Mouse (Mus musculus) left cerebral cortex, adult 18-20 months (tissue): ENCODE results near the gene Vmn1r117. TPM values are rescaled to one million over a fixed set of nuclear protein-coding genes. Genes with fewer than 3 reads are reported as not detected.
"Not testable (repeated sequence)": the region's sequence is repeated elsewhere in the genome, so short reads cannot be mapped to it uniquely, and the experiment has no call there.

Source experiments
- DNase-seq, 2 experiments: peaks; one replicate each; pipeline ENCODE4 v3.0.0; 2021 to 2022; ENCODE audit warnings: low spot score in 2 of 2, mixed read lengths in 1 of 2
- long read RNA-seq, 2 experiments: library from polyadenylated mRNA; stranded (forward); transcript quantifications; one replicate each; pipeline ENCODE4 v2.0.0; 2021
- total RNA-seq, 2 experiments: library from RNA; stranded (reverse); gene quantifications; 2 replicates each; pipeline ENCODE4 v1.2.3; 2021

Gene Vmn1r117
- total RNA-seq = not detected
- long read RNA-seq, experiment 1 = 0 reads
- long read RNA-seq, experiment 2 = 0 reads

GRCm38 (mm10) chr7:20884021-20884420 is at the start of gene Vmn1r117:
Gene Vmn1r117, minus strand, starts transcription at chr7:20884121.
- not testable (repeated sequence) for DNase-seq

GRCm38 (mm10) chr7:20912247-20912646 is 28.3 kb upstream of the Vmn1r117 start, which contains the start of gene Vmn1r118:
Gene Vmn1r118, minus strand, starts transcription at chr7:20912347.
- not testable (repeated sequence) for DNase-seq

- not testable (repeated sequence) for DNase-seq
These were observed 12.0 kb downstream of the Vmn1r117 start, which contains the start of gene Vmn1r116 for GRCm38 (mm10) chr7:20871956-20872355. Gene Vmn1r116, plus strand, starts transcription at chr7:20872256.

GRCm38 (mm10) chr7:20844885-20845284 is 39.0 kb downstream of the Vmn1r117 start, which contains the start of gene Vmn1r115:
Gene Vmn1r115, minus strand, starts transcription at chr7:20844985.
- not testable (repeated sequence) for DNase-seq

Other genes starting within 250 kb of the Vmn1r117 start
- not detected for gene Vmn1r107, start 215.2 kb downstream of the Vmn1r117 start, total RNA-seq
- not detected for gene Vmn1r111, start 180.9 kb downstream of the Vmn1r117 start, total RNA-seq
- not detected for gene Gm10668, start 153.5 kb downstream of the Vmn1r117 start, total RNA-seq
- not detected for gene Vmn1r112, start 112.9 kb downstream of the Vmn1r117 start, total RNA-seq
- gene Vmn1r113, start 96.8 kb downstream of the Vmn1r117 start, total RNA-seq = not detected
- gene Vmn1r114, start 71.9 kb downstream of the Vmn1r117 start, total RNA-seq = not detected
- not detected for gene Vmn1r115, start 39.1 kb downstream of the Vmn1r117 start, total RNA-seq
- not detected for gene Vmn1r116, start 11.9 kb downstream of the Vmn1r117 start, total RNA-seq
- gene Vmn1r118, start 28.2 kb upstream of the Vmn1r117 start, total RNA-seq = not detected
- not detected for gene Vmn1r119, start 128.3 kb upstream of the Vmn1r117 start, total RNA-seq
- gene Vmn1r120, start 169.7 kb upstream of the Vmn1r117 start, total RNA-seq = not detected
- not detected for gene Vmn1r121, start 214.4 kb upstream of the Vmn1r117 start, total RNA-seq